Mouse (Mus musculus) cerebellum, adult 2 months (tissue): Measurements from ENCODE around the gene S1pr3.

Source experiments
- CTCF ChIP-seq: fragments of 200-500 bp; IDR thresholded peaks from 2 replicates; pipeline ENCODE4 v1.5.1; 2011; ENCODE audit warnings: low read depth, mild to moderate bottlenecking, control low read depth, low read length, moderate library complexity, borderline replicate concordance; ENCODE audit not compliant: insufficient read depth
- POLR2A ChIP-seq: fragments of 200-500 bp; IDR thresholded peaks from 2 replicates; pipeline ENCODE4 v1.6.1; 2011; ENCODE audit warnings: low read length, control low read depth, borderline replicate concordance; ENCODE audit not compliant: insufficient read depth

DNA sequence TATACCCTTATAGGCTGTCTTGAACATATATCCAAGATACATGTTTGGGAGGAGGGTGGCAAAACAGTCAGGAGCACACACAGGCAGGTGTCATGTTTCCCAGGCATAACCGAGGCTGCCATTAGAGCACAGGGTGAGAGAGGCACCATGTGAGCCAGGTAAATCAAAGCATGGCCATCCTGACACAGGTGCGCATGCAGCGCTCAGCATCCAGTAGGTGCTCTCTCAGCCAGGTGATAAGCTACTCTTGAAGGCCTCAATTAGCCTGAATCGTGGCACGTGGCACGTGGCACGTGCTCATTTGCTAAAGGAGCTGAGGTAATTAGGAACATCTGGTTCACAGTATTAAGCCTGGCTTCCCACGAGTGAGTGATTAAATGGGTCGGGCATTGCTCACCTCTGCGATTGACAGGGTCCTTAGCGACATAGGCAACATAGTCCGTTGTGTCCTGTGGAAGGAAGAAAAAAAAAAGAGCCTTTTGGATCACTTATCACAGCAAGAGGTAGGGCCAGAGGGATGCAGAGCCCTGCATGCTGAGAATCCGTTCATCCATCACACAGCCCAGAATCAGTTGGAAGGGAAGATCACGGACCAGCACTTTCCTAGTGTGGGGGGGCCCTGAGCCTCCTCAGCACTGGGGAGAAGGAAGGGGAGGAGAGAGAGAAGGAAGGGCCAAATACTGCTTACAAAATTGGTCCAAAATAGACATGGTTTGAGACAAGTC lies 57.8 kb downstream of the S1pr3 start:
- TF ChIP-seq CTCF = no peak
- no peak for TF ChIP-seq POLR2A
